Mouse (Mus musculus) adrenal gland, adult 8-10 months (tissue): ENCODE results near the gene Rbm17. TPM values are rescaled to one million over a fixed set of nuclear protein-coding genes. Genes with fewer than 3 reads are reported as not detected.

Source experiments
- DNase-seq: peaks from one replicate; pipeline ENCODE4 v3.0.0; 2022
- total RNA-seq, 4 experiments: library from RNA; stranded (reverse); gene quantifications; 2 replicates each; pipeline ENCODE4 v1.2.4; 2022

Rbm17 gene
- total RNA-seq, 4 experiments from 2014 or later = 82.5 to 121 (median 96.2) TPM

GRCm38 (mm10) chr2:11587996-11588395, 16.0 kb downstream of the Rbm17 start:
- DNase-seq = no peak

- DNase-seq = no peak
Observed at GRCm38 (mm10) chr2:11579399-11579798, 24.6 kb downstream of the Rbm17 start.

- no peak for DNase-seq
Observed at GRCm38 (mm10) chr2:11578187-11578586, 25.8 kb downstream of the Rbm17 start.

- DNase-seq = no peak
Observed at GRCm38 (mm10) chr2:11573684-11574083, 30.3 kb downstream of the Rbm17 start.

GRCm38 (mm10) chr2:11571004-11571535, 32.9 kb downstream of the Rbm17 start:
- peak; percentile 45 for DNase-seq

- DNase-seq = peak; percentile 78
Observed at GRCm38 (mm10) chr2:11568471-11568870, 35.5 kb downstream of the Rbm17 start.

DNA sequence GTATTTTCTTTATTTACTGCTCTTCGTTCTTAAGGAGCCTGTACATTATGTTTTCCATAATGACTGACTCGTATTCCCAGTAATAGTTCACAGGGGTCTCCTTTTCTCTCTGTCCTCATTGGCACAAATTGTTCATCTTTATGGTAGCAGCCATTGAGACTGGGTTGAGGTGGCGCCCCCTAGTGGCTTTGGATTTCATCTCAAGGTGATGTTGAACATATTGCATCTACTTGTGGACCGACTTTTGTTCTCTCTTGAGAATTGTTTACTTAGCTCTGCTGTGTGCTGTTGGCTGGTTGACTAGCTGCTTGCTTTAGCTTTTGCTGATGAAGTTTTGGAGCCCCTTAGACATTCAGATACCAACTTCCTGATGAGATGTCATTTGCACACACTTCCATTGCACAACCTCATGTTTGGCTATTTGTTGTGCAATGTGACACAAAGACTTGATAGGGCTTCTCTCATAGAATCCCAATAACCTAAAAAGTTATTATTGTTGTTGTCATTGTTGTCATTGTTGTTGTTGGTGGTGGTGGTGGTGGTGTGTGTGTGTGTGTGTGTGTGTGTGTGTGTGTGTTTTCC, 36.1 kb downstream of the Rbm17 start:
- DNase-seq = no peak

GRCm38 (mm10) chr2:11566898-11567297, 37.1 kb downstream of the Rbm17 start:
- DNase-seq = no peak

DNA sequence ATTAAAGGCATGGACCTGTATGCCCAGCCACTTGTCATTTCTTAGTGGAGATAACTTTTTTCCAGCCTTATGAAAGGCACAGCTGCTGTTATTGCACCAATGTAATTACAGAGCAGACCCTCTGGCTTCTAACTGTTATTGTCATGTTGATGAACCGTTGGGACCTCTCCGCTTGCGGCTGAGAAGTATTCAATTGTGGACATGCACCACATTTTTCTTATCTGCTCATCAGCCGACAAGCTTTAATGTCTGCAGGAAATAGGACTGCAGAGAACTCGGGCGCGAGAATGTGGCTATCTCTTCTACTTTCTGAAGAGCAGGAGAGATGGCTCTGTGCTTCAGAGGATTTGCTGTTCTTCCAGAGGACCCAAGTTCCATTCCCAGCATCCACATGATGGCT, 37.7 kb downstream of the Rbm17 start:
- DNase-seq = no peak

DNA sequence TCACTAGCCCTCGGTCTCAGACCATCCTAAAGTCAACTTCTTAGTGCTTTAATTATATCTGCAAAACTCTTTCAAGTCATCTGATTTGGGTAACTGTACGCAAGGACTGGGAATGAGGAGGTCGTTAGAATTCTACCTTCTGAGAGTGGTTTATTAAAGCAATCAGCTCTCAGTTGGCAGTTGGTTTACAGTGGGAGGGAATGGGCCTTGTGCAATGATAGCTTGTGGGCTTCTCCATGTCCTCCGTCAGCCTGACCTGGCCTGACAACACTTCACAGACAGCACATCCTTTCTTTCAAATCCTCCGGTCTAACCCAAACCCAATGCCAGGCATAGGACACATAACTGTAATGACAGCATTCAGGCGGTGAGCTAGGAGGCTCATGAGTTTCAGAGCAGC, 39.2 kb downstream of the Rbm17 start:
- no peak for DNase-seq

DNA sequence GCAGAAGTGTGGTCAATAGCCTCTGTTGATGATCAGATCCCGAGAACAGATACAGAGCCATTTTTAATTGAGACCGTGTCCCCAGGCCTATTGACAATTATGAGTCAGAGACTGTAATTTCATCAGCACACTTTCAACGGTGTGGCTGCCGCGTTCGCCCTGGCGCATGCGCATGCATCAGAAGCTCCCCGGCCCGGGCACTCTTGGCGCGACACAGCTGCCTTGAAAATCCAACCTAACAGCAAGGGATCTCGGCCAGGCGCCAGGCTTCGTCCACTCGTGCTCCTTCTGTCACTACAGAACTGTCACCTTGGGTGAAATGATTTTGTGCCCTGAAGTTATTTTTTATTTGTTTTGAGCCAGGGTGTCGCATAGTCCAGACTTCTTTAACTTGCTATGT, 40.7 kb downstream of the Rbm17 start:
- no peak for DNase-seq

DNA sequence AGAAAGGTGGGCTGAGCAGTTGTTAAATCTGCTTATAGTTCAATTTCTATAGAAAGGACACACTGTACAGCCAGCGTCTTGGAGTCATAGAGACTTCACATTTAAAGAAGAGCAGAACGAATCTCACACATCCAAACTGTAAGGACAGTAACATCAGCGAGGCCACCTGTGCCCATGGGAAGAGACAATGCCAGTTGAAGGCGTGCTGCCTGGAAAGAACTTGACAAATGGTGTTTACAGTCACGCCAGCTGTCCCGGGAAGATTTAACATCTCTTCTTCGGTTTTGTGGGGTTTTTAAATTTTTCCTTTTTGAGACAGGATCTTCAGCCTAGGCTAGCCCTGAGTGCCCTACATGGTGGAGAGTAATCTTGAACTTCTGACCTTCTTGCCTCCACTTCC, 45.3 kb downstream of the Rbm17 start:
- DNase-seq = no peak

- DNase-seq = no peak
Observed at GRCm38 (mm10) chr2:11557244-11557643, 46.7 kb downstream of the Rbm17 start.

DNA sequence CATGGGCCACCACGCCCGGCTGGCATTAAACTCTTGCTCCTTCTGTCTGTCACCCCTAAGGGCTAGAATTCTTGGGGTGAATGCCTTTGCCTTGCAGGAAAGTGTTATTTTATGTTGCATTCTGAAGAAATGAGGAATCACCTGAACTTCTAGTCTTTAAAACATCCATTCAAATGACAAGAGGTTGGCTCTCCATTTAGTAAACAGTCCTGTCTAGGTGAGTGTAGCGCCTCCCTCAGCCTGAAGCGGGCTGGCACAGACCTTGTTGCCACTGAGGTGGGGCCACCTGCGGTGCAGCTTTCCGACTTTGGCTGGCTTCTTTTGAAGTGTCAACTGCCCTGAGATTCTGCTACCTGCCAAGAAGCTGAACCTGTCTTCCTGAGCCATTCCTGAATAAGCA, 48.6 kb downstream of the Rbm17 start:
- DNase-seq = no peak

DNA sequence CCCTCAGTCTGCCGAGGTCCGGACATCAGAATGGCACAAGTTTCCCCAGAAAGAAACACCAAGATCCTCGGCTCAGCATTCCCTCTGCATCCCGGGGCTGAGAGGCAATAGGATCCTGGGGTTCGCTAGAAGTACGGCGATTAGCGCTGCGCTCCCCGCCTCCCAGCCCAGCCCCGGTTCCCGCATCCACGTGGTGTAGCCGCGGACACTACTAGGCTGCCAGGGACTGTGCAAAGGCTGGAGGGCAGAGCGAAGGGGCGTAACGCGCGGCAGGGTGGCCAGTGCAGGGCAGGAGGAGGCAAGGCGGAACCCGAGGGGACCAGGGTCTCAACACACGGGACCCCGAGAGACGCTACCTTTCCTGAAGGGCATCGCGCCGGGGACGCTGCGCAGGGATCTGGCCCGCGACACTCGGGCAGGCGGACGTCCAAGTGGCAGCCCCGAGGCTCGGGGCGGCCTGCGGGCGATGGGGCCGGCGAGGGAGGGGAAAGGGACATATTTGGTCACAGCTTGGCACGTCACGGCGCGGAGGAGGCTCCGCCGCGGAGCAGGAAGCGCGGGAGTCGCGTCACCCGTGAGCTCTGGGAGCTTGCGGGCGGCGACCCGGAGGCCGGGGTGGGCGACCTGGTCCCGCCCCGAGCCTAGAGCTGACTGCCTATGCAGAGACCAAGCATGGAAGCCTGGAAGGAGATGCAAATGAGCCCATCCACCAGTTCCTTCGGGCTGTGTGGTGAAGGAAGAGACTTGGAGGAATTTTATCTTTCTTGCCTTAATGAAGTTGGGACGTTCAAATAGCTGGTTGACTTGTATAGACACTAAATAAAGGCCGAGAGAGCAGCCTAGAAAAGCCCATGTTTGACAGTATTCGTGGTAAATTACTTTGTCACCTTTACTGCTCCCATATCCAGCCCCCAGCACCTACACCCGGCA, 50.2 kb downstream of the Rbm17 start, which contains the start of gene Pfkfb3:
TSS of gene Pfkfb3 (minus strand) at position 607 of the 930 bp plus-strand sequence.
- DNase-seq = peak; percentile 77

DNA sequence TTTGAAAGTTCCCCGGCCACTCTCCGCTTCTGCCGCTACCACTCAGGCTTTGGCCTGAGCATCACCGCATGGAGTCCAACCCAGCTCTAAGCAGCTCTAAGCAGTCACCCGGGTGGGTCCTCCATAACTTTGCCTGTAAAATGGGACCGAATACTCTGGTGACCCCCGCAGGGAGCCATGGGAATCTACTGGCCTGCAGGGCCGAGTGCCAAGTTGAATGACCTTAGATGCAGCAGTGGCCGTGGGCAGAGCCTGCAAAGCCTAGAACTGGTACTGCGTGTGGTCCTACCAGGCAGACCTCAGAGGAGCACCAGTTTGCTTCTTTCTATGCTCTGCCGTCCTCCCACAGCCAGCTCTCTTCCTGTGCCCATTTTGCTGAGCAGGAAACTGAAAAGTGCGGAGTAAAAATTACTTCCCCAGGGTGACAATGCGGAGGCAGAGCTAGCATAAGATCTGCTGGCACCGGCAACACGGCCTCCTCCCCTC, 50.9 kb downstream of the Rbm17 start:
- peak; percentile 58 for DNase-seq

- DNase-seq = no peak
Observed at GRCm38 (mm10) chr2:11552297-11552821, 51.6 kb downstream of the Rbm17 start.

DNA sequence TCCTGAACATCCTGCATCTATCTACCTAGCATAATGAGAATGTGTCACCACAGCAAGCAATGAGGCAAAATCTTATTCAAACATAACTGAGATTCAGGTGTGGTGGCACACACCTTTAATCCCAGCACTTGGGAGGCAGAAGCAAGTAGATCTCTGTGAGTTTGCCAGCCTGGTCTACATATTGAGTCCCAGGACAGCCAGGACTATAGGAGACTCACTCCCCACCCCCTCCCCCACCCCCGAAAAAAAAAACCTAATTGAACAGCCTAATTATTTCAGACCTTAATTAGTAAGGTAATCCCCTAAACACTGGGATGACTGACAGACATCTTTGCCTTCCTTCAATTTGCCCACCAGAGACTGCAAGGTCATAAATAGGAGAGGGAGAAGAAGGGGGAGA, 52.2 kb downstream of the Rbm17 start:
- no peak for DNase-seq

GRCm38 (mm10) chr2:11548508-11548907, 55.4 kb downstream of the Rbm17 start:
- DNase-seq = no peak

DNA sequence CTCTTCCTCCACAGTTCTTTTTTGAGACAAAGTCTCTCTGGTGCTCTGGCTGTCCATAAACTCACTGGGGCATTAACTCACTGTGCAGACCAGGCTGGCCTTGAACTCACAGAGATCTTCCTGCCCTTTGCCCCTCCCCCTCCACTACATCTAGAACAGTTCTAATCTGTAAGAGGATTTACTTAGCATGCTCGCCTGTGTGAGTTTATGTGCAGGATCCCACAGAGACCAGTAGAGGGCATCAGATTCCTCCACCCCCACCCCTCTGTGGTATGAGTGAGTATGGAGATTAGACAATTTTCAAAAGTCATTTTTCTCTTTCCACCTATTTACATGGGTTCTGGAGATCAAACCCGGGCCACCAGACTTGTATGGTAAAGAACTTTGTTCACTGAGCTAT, 56.3 kb downstream of the Rbm17 start:
- no peak for DNase-seq

GRCm38 (mm10) chr2:11546091-11546490, 57.9 kb downstream of the Rbm17 start:
- DNase-seq = no peak

DNA sequence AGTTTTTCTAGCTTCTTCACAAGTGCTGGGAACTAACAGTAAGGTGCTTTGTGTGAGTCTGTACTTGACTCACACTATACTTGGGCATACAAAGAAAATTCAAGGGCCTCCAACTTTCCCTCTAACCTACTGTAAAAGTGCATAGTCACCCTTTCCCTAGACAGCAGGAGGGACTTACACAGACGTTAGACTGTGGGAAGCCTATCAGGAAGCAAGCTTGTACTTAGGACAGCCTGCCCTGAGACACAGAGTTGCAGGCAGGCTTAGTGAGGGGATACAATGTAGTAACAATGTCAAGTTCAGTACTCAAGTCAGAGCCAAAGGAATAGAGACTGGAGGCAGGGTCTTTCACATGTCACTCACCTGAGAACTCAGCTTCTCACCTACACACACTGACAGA, 58.6 kb downstream of the Rbm17 start:
- DNase-seq = no peak

DNA sequence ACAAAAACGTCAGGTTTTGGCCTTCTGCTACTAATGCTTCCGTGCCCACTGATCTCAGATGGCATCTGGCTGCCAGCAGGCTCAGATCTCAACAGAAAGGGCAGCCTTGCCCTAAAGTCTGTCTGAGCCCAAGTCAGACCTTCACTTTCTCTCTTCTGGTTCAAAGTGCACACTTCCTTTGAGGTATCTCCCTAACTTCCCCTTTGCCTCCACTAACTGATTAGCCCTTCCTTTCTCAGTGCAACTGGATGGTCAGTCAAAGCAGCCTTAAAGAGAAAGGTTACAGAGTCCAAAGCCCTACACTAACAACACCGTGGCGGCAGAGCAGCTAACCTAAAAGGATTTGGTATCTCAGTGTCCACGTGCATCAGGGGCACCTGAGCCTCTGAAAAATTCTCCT, 59.6 kb downstream of the Rbm17 start:
- no peak for DNase-seq
